Mouse (Mus musculus) c-Kit-positive CD71-negative TER-119-negative erythroid progenitor cells, embryonic 14.5 days (primary cell): ENCODE measurements around the gene Galnt3.

ENCODE experiments used
- DNase-seq: peaks from one replicate; pipeline ENCODE4 v3.0.0-alpha.2; 2013; ENCODE audit warnings: low read depth

The Galnt3 gene

DNA sequence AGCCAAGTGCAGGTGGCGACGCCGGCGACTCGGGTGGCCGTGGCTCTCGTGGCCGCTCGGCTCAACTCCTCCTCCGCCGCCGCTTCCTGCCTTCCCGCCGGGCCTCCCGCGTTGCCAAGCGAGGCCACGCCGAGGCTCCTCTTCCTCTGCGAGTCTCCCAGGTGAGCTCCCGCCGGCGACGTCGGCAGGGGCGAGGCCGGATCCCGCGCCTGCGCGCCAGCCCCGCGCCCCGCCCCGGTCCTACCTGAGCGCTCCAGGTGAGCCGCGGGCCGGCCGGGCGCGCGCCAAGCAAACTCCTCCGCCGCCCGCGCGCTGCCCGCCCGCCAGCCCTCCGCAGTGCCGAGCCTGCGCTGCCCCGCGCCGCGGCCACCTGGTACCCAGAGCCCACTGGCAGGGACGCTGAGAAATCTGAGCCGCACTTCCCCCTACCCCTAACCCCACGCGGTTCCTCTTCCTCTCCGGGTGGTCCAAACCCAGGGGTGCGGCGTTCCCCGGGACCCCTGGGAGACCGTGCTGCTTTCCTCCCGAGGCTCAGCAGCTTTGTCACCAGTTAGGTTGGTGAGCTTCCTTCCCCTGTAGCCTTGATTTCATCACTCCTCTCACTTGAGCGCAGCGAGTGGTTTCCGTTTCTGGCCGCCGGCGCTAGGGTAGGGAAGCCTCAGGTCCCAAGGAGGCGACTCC is at the start of gene Galnt3:
Galnt3 (minus strand) TSS at position 404 of the 681 bp plus-strand sequence.
- peak; percentile 37 for DNase-seq

DNA sequence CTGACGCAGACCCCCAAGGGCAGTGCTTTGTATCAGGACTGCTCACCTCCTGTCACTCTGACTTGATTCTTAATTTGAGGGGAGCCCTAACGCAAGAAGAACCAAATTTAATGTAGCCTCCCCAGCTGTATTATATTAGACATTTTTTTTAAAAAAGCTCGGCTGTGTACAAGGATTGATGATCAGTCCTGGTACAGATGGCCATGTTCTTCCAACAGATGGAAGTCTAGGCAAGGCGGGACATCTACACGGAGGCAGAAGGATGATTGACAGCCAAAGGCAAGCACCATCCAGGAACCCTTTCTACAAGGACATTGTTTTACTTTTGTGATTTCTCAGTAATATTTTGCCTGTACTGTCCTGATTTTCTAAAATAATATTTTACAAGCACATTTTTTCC is 48.3 kb upstream of the Galnt3 start:
- DNase-seq = no peak

DNA sequence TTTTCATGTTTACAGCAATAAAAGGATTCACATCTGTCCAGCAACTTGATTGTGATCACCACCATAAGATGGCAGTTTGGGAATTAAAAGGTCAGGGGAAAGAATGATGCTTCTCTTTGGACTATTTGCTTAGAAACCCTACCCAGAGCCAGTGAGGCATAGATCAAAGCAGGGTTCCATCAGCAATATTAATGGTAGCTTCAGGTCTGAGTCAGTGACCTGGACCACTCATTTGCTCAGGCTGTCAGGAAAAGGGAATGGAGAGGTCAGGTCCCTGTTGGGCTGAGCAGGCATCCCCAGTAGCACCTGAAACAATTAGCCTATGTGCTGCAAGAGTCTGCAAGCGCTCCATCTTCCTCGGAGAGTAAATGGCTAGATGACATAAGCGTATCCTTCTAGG is 46.8 kb upstream of the Galnt3 start:
- no peak for DNase-seq

DNA sequence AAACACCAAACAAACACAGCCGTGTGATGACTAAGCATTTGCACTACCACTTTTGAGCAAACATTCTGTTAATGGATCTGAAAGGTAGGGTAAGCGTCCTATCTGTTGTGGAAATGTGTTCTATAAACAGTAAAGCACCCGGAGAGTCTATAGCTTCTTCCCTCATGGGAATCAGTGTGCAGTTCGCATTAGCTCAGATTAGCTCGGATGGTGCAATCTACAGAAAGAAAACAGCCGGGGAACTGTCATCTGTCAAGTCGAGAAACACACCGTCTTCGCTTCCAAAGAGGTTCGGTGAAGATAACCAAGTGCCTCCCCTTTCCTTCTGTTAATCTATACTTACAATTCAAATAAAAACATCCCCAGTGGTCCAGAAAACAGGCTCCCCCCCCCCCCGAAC is 45.9 kb upstream of the Galnt3 start:
- no peak for DNase-seq

DNA sequence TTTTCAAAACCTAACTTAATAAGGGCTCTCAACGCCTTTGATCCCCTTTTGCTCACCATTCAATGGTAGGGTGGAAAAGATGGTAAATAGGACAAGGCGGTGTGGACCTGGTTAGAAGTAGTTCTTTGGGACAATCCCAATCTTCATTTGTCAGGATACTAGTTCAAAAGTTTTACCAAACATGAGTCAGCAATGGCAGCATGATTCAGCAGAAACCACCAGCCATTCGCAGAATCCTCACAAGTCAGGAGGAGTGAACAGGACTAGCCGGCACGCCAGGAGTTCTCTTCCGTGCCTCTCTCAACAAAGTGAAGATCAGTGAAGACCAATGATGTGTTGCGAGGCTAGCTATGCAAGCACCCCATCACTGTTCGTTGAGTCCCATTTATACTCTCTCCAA is 40.2 kb upstream of the Galnt3 start:
- DNase-seq = no peak

DNA sequence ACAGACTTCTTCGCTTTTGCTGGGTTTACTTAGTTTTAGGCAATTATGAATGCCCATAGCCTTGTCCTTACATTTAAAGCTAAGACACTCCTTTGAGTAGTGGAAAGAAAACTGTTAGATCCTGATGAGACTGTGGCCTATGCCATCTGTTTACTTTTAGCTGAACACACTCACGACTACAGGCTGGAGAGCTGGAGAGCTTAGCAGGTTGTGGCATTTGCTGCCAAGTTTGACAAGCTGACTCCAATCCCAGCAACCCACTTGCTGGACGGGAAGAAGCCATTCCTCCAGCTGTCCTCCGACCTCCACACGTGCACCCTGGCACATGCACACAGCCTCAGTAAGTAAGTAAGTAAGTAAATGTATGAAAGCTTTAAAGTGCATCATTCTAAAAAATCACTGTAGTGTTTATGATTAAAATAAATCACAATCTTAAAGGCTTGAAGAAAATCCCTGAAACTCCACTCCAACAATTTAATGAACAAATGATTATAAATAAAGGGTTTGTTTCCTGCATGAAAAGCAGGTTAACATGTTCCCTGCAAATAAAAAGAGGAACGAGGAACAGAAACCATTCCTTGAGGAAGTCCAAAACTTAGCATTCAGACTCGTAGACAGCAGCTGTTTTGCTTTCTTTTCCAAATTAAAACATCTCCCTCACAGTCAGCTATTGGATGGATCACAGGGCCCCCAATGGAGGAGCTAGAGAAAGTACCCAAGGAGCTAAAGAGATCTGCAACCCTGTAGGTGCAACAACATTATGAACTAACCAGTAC is 33.5 kb upstream of the Galnt3 start:
- no peak for DNase-seq

DNA sequence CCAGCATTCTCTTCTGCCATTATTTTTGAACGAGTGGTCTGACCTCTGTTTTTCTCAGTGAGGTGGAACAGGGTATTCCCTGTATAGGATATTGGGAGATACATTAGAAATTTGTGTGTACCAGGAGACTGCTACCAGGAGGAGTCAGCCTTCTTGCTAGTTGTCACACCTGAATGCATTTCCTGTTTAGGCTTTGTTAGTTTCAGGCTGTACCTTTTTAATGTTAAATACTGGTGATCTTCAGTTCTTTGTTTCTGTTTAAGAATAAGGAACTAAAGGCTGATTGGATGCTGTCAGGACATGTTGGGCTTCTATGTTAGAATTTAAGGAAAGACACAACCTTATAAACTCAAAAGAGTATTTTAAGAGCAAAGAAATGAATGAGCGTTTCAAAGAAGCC is 26.6 kb upstream of the Galnt3 start:
- no peak for DNase-seq

DNA sequence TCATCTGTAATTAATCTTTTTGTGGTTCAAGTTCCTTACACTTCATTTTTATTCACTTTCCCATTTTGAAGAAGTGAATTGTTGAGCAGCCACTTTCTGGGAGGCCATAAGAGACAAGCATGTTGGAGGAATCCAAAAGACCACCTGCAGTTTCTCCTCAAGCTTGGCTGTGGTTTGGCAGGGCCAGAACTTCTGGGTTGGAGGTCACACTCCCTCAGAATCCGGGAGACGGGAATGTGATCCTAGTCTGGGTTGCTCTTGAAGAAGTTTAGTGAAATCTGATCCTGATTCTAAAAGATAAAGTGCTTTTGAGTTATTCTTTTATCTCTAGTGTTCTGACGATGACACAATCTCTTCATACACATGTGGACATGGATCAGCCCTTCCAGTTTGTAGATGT is 25.7 kb upstream of the Galnt3 start:
- DNase-seq = no peak

DNA sequence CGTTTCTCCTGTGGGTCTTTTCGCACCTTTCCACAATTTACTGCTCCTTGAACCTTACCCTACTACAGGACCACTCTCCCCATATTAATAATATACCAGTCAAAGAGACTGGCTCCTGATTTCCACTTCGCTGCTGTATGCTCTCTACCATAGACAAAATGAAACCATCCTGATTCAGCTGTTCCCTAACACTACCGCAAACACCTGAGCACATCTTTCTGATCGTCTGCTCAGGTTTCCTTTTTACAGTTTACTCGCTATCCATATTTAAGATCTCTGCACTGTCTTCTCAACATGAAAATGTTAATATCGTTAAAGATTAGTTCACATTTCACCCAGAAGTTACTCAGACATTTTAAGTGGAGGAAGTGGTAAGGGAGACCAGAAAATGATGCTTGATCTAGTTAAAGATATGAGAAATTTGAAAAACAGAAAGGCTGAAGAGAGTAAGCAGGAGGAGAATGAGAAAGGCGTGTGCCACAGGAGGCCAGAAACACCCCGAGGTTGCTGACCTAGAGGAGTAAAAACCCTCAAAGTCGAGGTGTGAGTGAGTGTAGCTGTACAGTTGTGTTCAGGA is 23.9 kb upstream of the Galnt3 start:
- no peak for DNase-seq

DNA sequence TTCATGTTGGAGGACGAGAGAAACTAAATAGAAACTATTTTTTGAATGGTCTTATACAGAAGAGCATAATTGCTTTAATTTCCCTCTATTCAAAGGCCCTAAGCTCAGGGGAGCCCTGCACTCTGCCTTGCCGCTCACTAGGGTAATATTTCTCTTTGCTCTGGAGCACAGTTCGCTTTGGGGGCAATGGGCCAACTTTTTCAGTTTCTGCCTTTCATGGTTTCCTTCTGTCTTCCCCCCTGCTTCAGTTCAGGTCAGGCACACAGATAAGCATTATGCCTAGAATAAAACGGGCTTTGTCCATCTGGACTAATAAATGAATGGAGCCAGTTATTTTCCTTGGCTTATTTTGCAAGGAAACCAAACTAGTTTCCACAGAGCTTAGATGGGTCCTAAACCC is 21.7 kb upstream of the Galnt3 start:
- DNase-seq = no peak

DNA sequence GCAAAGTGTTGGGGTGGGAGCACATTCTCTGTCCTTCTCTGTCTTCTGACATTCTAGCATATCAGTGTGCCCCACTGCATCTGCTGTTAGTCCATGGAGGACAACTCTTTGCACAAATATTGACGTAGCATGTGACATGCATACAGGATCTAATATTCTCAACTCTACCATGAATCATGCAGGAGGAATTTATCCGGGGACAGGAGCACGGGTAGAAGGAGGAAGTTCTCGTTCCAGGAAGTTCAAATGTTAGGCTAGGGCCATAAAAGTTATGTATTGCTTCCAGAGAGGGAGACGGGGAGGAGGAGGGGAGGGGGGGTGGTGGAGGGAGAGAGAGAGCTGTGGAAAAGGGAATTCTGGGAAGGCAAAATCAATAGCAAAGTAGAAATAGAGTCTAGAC is 20.0 kb upstream of the Galnt3 start:
- DNase-seq = no peak

DNA sequence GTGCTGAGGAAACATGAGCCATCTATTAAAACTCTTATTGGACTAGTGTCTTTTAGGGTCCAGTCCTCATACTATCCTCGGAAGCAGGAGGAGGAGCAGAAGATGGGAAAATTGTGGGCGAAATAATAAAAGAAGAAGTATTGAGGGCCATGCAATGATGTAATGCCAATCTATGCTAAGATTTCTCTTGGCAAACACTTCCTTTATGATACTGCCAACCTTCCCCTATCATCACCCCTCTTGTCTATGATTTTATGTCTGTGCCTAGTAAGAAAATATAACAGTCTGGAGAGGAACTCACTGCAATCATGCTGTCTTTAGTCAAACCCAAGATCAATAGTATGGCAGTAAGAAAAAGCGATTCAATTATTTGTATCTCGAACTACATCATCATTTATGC is 18.5 kb upstream of the Galnt3 start:
- DNase-seq = no peak

DNA sequence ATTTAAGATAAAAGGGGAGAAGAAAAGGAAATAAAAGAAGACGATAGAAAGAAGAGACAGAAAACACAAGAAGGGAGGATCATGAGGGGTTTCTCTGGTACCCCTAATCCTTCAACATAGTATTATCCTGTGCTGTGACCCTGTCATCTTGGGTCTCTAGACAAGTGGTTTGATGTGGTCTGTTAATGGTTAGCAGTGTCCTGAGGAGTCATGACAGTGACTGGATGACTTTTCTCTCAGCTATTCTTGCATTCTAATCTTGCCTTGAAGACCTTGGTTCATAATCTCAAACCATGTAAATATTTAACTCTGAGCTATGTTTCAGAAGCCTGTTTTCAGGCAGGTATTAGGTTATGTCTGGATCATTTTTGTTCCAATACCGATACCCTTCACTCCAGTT is 17.9 kb upstream of the Galnt3 start:
- DNase-seq = no peak

DNA sequence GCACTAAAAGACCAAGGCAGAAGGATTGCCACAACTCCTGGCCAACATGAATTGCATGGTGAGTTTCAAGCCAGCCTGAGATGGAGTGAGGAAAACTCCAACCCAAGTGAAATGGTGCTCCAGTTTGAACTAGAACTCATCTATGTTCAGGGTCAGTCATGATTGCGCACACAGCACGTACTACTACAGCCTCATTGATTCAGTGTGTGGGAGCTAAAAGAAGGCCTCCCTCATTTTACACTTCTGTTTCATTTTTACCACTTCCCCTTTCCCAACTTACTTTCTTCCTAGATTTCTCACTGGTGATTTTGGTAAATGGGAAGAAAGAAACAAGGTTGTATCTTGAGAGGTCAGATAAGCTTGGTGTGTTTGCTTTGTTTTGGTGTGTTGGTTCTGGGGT is 17.5 kb upstream of the Galnt3 start:
- DNase-seq = no peak

DNA sequence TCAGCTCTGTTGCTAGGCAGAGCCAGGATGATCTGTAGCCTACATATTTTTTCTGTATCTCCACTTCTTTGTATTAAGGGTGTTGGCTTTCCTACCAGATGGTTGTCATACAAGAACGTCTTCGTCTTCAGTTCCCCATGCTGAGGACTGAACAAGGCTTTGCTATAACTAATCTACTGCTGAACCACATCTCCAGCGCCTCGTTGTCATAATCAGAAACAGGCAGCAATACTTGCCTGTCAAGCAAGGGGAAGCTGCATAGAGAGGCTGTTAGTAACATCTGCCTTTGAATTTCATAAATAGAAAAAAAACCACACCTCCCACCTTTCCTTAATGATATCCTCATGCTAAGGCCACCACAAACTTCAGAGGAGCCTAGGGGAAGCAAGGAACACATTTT is 15.5 kb upstream of the Galnt3 start:
- no peak for DNase-seq

DNA sequence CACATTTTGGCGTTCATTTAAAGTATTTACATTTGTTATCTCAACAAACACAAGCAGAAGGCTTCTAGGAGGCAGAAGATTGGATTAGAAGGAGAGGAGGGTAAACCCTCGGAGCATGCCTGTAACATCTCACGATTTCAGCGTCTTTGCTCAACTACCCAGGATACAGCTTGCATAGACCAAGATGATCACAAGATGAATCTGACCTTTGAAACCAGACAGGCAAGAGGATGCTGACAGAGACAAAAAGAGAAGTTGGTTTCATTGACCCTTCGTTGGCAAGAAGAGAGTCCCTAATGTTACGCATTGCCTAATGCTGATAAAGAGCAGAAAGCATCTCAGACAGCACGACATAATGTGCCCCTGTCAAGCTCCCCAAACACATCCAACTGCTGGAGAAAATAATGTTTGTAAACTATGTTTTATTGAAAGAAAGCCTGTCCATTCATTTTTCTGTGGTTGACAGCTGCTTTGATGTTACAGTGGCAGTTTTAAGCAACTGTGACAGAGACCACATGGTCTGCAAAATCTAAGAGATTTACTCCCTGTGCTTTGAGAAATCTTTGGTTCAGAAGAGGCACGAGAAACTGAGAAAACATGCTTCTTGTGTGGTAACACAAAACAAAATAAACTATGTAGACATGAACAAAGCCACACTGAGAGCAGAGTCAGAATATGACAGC is 7.2 kb upstream of the Galnt3 start:
- DNase-seq = no peak

DNA sequence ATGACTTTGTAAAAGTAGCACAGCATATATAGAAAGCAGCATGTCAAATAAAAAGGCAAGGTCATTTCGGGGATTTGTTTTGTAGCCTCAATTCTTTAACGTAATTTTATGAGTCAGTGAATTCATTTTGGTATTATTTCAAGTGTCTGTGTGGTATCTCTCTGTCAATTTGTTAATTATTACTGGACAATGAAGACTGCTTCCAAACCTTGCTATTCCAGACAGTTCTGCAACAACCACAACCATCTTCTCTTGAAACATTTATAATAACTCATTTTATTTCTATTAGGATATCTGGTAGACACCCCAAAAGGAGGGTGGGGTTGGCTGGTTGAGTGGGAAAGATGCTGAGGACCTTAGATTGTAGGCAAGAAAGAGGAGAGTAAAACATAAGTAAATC is 4.1 kb upstream of the Galnt3 start:
- no peak for DNase-seq

DNA sequence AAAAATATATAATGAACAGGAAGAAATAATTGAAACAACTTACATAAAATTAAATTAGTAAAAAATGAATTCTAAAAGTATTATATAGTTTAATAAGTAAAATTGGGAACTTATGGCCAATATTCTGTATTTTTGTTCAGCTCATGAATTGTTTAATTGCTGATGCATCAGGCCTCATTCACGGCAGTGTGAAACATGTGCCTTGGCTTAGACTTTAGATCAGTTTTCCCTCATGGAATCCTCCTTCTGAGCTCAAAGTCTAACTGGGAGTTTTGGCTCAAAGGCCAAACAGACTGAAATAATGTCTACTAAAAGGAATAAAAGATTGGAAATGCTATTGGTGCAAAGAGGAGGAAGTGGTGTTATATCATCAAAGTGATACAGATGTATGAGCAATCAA is 2.7 kb upstream of the Galnt3 start:
- no peak for DNase-seq

DNA sequence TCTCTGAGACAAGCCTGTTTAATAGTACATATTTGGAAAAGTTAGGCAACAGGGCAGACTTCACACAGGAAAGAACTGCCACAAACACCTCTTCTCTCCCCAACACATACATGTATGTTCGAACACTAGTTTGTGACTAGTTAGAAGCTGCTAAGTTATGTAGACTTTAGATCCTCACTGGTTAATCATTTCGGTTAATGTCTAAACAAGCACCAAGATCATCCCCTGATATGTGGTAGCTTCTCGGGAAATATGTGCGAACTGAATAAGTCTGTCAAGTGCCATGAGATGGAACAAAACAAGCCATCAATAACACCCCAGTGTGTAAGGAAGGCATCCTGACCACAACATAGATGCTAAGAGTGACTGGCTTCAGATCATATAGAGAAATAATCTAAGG is 2.1 kb upstream of the Galnt3 start:
- DNase-seq = no peak

DNA sequence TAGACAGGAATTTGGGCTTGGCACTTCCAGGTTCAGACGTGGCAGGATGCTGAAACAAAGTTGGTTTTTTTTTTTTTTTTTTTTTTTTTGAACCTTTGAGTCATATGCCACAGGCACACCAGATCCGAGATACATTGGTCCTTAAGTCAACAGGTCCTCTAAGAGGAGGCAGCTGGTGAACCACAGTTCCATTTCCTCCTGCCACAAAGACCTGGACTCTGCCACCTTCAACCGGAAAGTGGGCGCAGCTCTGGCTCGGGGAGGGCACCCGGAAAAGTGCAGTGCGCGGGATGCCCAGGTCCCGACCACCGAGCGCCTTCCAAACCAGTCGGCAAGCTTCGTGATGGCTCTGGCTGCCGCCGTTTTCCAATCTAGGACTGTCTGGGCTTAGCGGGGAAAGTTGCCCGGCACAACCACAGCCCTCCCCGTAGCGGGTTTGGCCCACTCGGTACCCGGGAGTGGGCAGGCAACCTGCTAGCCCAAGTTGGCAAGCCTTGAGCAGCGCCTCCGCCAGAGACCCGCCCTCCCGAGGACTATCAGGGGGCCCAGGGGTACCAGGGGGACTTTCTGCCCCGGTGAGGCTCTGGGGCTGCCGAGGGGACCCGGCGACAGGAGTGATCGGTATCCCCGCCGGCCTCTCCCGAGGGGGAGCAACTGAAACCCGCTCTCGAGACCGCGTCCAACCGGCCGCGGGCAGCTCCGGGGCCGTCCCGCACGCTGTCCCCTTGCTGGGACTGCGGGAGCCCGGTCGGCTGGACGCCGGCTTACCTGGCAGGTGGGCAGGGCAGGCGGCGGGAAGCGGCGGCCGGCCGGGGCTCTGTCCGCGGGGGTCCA is 821 bp downstream of the Galnt3 start:
- DNase-seq = no peak

DNA sequence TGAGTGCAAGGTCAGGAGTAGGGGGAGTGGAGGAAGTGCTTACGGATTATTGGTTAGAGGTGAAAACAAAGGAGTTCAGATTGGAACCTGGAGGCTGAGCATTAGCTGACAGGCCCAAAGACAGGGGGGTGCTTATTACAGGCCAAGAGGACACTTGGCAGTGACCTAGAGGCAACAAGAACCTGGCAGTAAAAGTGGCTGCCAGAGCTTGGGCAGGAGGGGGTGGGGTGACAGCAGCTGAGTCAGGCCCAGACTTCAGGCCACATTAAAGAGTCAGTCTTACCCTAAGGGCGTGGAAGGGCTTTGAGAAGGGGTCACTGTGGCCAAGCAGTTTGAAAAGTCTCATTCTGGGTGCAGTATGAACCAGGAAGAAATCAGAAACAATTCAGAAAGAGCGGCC is 7.1 kb downstream of the Galnt3 start:
- no peak for DNase-seq

DNA sequence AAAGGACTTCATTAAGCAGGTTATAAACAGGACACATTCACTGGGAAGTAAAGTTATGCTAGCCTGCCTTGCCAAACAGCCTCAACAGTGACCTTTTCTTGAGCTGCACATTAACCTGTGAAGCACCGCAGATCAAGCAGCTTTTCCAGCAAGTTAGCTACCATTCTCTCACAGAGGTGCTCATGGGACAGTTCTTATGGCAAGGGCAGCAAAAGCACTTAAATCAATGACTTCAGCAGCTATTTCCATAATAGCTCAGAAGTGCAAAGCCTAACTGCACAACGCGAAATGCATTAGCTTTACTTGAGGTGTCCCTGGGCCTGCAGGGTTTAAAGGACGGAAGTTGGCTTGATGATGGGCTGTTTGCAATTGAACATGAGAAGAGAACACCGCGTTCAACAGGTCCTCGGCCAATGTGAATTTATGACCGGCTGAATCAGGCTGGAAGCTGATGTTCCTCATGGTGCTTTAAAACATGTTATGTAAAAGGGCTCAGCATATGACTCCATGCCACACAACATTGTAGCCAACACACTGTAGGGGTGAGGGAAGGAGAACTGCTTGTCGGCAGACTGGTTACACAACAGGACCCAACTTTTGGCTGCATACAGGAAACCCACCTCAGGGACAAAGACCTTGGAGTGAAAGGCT is 16.8 kb downstream of the Galnt3 start:
- DNase-seq = no peak
